Mouse (Mus musculus) bone marrow macrophage, adult 2 months (primary cell): ENCODE measurements at regions not wholly inside any gene's neighbourhood (a gene's known extent, or its start where the extent isn't known, plus 50 kb on each side); places are given as distances from the start of the nearest gene placed in this dataset.

ENCODE experiments used
- H3K27ac ChIP-seq: 2 replicates; pipeline ENCODE4 v1.5.1; 2012; ENCODE audit warnings: low read depth, low read length; ENCODE audit not compliant: insufficient read depth
- H3K4me1 ChIP-seq: 2 replicates; pipeline ENCODE4 v1.6.1; 2012; ENCODE audit warnings: low read length; ENCODE audit not compliant: control insufficient read depth, insufficient read depth
- H3K4me3 ChIP-seq: 2 replicates; pipeline ENCODE4 v1.5.1; 2012; ENCODE audit warnings: mild to moderate bottlenecking, low read length, moderate library complexity; ENCODE audit not compliant: insufficient read depth
- CTCF ChIP-seq: IDR thresholded peaks from 2 replicates; pipeline ENCODE4 v1.5.1; 2012; ENCODE audit warnings: low read depth, mild to moderate bottlenecking, low read length, moderate library complexity
- POLR2A ChIP-seq: IDR thresholded peaks from 2 replicates; pipeline ENCODE4 v1.6.1; 2012; ENCODE audit warnings: mild to moderate bottlenecking, low read depth, low read length, borderline replicate concordance

GRCm38 (mm10) chr16:30013123-30013522 is 51.1 kb upstream of the Hes1 start:
- no peak overlapping the region for H3K4me3 ChIP-seq
- peaks cover 13% of the 10 kb centered on the region for H3K4me1 ChIP-seq
- H3K27ac ChIP-seq, result no peak overlapping the region
- TF ChIP-seq POLR2A, result no peak
- TF ChIP-seq CTCF, result no peak

- peaks cover 10% of the 10 kb centered on the region for H3K4me1 ChIP-seq
- TF ChIP-seq POLR2A, result no peak
- no peak for TF ChIP-seq CTCF
- no peak overlapping the region for H3K27ac ChIP-seq
- H3K4me3 ChIP-seq, result no peak overlapping the region
Measured at GRCm38 (mm10) chr16:30013943-30014342, 50.2 kb upstream of the Hes1 start.
